Mouse (Mus musculus) v-Abl transformed pro-B cells (cell line): ENCODE data around the gene Gdpd5.

Experiments
- in situ Hi-C, 2 experiments: fragments of 400-800 bp; cut with MboI; formaldehyde crosslinking; loops; one replicate each; pipeline ENCODE4 v1.15.1; 2025; ENCODE audit not compliant: unreplicated experiment in 2 of 2

The Gdpd5 gene

DNA sequence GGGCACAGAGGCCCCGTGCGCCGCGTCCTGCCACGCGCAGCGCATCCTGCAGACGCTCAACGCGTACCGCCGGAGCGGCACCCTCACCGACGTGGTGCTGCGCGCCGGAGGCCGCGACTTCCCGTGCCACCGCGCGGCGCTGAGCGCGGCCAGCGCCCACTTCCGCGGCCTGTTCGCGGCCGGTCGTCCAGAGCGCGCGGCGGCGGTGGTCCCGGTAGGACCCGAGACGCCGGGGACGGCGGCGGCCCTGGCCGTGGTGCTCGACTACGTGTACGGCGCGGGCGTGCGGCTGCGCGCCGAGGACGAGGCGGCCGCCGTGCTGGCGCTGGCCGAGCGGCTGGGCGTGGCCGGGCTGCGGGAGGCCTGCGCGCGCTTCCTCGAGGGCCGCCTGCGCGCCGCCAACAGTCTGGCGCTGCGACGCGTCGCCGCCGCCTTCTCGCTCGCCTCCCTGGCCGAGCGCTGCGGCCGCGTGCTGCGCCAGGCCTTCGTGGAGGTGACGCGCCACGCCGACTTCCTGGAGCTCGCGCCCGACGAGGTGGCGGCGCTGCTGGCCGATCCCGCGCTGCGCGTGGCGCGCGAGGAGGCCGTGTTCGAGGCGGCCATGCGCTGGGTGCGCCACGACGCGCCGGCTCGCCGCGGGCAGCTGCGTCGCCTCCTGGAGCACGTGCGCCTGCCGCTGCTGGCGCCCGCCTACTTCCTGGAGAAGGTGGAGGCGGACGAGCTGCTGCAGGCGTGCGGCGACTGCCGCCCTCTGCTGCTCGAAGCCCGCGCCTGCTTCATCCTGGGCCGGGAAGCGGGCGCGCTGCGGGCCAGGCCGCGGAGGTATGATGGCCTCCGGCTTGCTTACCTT lies 87.3 kb downstream of the Gdpd5 start:
- in situ Hi-C loops = no loop called here

DNA sequence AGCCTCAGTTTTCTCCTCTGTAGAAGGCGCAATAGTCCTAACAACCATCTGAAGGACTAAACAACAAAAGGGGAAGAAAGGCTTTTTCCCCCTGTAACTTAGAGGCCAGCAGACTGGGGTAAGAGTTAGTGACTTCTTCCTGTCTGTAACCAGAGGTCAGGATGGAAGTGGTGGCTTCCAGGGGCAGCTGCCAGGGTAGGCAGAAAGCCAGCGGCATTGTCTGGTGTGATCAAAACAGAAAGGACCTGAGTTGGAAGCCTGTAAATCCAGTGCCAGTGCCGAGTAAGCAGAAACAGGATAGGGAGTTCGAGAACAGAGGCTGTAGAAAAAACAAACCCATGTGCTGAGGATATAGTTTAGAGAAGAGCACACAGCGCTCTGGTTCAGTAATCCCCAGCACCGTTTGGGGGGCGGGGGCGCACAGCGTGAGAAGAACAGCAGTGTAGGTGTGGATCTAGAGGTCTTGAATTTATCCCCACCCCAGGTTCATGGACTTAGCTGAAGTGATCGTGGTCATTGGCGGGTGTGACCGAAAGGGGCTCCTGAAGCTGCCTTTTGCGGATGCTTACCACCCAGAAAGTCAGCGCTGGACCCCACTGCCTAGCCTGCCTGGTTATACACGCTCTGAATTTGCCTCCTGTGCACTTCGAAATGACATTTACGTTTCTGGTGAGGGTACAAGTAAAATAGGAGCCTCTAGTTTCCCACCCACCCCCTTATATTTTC lies 88.6 kb downstream of the Gdpd5 start:
- in situ Hi-C loops = no loop called here

GRCm38 (mm10) chr7:99471578-99471977 lies 90.4 kb downstream of the Gdpd5 start:
- in situ Hi-C loops = no loop called here

GRCm38 (mm10) chr7:99473638-99474407 lies 92.6 kb downstream of the Gdpd5 start:
- in situ Hi-C loops = no loop called here

GRCm38 (mm10) chr7:99474836-99475561 lies 93.8 kb downstream of the Gdpd5 start:
- in situ Hi-C loops = no loop called here

DNA sequence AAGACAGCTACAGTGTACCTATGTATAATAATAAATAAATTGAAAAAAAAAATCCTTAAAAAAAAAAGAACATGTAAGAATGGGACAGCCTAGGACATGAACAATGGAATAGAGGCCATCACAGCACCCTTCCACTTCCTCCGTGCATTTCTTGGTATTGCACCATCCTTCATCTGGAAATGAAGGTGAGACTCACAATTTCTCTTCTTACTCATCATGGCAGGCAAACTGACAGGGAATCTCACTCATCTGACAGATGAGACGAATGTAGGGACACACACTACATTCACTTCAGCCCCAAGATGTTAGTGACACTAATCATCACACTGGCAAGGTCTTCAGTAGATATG lies 94.3 kb downstream of the Gdpd5 start:
- in situ Hi-C loops = no loop called here

GRCm38 (mm10) chr7:99476558-99477114 lies 95.4 kb downstream of the Gdpd5 start:
- in situ Hi-C loops = no loop called here

GRCm38 (mm10) chr7:99477235-99477634 lies 96.0 kb downstream of the Gdpd5 start:
- in situ Hi-C loops = no loop called here

DNA sequence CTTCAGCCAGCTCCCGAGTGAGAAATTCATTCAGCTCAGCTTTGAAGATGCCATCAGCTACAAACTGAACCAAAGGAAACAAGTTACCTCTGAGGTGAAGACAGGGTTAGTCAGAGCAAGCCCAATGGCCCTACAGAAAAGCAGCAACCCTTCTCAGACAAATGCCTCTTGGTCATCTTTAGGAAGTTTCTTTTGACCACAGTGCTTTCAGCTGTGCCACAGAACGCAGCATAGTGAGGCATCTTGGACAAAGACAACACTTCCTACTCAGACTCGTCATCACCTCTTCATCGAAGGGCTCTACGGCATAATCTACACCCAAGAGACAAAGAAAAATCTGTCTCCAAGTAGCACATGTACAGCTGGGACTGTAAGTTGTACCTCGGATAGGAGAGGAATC lies 101.4 kb downstream of the Gdpd5 start:
- in situ Hi-C loops = no loop called here

GRCm38 (mm10) chr7:99483271-99483923 lies 102.2 kb downstream of the Gdpd5 start, which contains the start of gene Rps3:
Gene Rps3 (minus strand): TSS chr7:99483738.
- in situ Hi-C loops = no loop called here

- in situ Hi-C loops = no loop called here
These were observed 102.7 kb downstream of the Gdpd5 start for GRCm38 (mm10) chr7:99483924-99484319.

DNA sequence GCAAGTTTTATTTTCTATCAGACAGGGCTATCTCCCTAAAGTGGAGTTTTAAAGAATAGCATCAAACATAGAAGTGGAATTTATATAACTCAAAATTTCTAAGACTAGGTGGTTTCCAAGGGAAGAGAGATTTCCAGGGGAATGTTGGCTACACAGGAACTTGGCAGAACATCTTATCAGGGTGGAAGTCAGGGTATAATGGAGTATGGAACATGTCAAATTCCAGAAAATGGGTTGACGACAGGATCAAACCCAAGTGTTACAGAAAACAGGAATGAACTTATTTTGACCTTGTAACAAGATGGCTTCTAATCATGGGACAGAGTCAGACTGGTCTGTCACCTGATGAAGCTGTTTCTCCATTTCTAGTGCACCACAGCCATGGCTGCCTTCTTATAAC lies 103.5 kb downstream of the Gdpd5 start:
- in situ Hi-C loops = no loop called here

GRCm38 (mm10) chr7:99489708-99490107 lies 108.5 kb downstream of the Gdpd5 start:
- in situ Hi-C loops = loop anchor here in 1 of 2 experiments (10.0 kb wide), 1 partner anchor 315 kb away; no protein-coding TSS in a partner anchor

GRCm38 (mm10) chr7:99499128-99499527 lies 117.9 kb downstream of the Gdpd5 start:
- in situ Hi-C loops = loop anchor here (5.0 to 10.0 kb wide), 3 partner anchors 298 to 378 kb away; no protein-coding TSS in a partner anchor

GRCm38 (mm10) chr7:99500201-99500600 lies 119.0 kb downstream of the Gdpd5 start:
- in situ Hi-C loops = loop anchor here (5.0 to 10.0 kb wide), 5 partner anchors 52 to 375 kb away; no protein-coding TSS in a partner anchor

DNA sequence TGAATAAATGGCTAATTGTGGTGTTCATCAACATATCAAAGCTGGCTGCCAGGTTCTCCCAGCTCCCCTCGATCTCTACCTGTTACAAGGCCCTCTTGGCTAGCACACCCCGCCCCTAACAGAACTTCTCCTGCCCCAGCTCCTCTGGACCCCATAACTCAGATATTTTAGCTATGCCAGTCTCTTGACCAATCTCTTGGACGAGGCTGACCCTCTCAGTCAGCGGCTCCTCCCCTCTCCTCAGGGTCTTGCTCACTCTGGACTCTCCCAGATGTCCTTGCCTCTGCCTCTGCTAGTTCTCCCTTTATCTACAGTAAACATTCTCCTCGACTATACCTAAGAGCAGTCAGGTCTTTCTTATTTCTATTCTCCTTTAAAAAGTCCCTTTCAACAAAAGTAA lies 119.4 kb downstream of the Gdpd5 start:
- in situ Hi-C loops = loop anchor here (5.0 to 10.0 kb wide), 5 partner anchors 52 to 374 kb away; no protein-coding TSS in a partner anchor

DNA sequence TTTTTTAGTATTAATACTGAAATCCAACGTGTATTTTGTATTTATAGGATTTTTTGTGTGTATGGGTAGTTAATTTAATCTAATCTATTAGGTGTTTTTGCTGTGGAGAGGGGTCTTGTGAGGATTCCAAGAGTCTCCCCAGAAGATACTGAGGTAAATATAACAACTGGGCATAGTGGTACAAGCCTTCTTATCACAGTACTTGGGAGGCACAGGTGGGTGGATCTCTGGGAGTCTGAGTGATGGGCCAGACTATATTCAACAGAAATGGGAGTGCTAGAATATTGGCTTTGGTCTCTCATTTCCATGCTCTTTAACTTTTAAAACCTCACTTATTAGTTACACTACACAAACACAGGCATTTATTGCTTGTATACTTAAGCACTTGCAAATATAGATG lies 119.9 kb downstream of the Gdpd5 start:
- in situ Hi-C loops = loop anchor here (5.0 to 10.0 kb wide), 5 partner anchors 51 to 374 kb away; no protein-coding TSS in a partner anchor

- in situ Hi-C loops = loop anchor here (5.0 to 10.0 kb wide), 5 partner anchors 48 to 370 kb away; no protein-coding TSS in a partner anchor
These were observed 123.3 kb downstream of the Gdpd5 start for GRCm38 (mm10) chr7:99504556-99504955.

GRCm38 (mm10) chr7:99508187-99508586 lies 127.0 kb downstream of the Gdpd5 start:
- in situ Hi-C loops = loop anchor here in 1 of 2 experiments (10.0 kb wide), 1 partner anchor 367 kb away; no protein-coding TSS in a partner anchor
